Mouse (Mus musculus) CH12.LX (cell line): Measurements from ENCODE around the gene Ift52.

ENCODE experiments used
- CTCF ChIP-seq, 2 experiments: IDR thresholded peaks in 1 of 2; conservative IDR thresholded peaks in 1 of 2; 2 replicates each; pipeline ENCODE4 v1.5.1; 2011 to 2012; ENCODE audit warnings: low read depth in 2 of 2, low read length in 2 of 2, improper control_type of control experiment in 1 of 2, inconsistent platforms in 1 of 2, mild to moderate bottlenecking in 1 of 2, moderate library complexity in 1 of 2
- MAZ ChIP-seq: IDR thresholded peaks from 2 replicates; pipeline ENCODE4 v1.6.1; 2012; ENCODE audit warnings: low read depth, mild to moderate bottlenecking, inconsistent platforms, low read length, improper control_type of control experiment, moderate library complexity
- MYC ChIP-seq: IDR thresholded peaks from 2 replicates; pipeline ENCODE4 v1.6.1; 2011; ENCODE audit warnings: low read depth, mild to moderate bottlenecking, improper control_type of control experiment, low read length
- POLR2A ChIP-seq: IDR thresholded peaks from 2 replicates; pipeline ENCODE4 v1.6.1; 2011; ENCODE audit warnings: low read depth, mild to moderate bottlenecking, improper control_type of control experiment, low read length
- TBP ChIP-seq: conservative IDR thresholded peaks from 2 replicates; pipeline ENCODE4 v1.6.1; 2011; ENCODE audit warnings: low read depth, low read length, improper control_type of control experiment
- TCF12 ChIP-seq: IDR thresholded peaks from 2 replicates; pipeline ENCODE4 v1.6.1; 2014; ENCODE audit warnings: low read depth, mild to moderate bottlenecking, inconsistent platforms, low read length, improper control_type of control experiment
- USF1 ChIP-seq: IDR thresholded peaks from 2 replicates; pipeline ENCODE4 v1.6.1; 2014; ENCODE audit warnings: low read depth, mild to moderate bottlenecking, inconsistent platforms, low read length, improper control_type of control experiment

DNA sequence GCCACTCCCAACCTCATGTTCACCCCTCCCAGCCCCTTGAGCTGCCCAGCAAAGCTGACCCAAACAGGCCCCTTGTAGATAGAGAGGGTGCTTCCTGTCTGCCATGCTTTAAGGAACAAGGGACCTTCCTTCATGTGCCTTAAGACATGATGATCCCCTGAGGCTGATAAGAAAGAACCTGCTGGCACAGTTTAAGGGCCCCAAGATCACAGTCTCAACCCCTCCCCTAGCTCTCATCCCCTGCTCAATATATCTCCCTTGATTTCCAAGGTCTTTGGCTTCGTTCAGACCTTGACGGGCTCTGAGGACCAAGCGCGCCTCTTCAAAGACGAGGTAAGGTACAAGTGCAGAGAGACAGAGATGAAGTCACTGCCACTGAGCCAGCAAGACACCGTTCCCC, 46.3 kb upstream of the Ift52 start:
- TF ChIP-seq CTCF (conservative IDR thresholded peaks at IDR 0.05 in 1 of 2, IDR thresholded peaks at IDR 0.05 in 1 of 2; ENCODE audit: low read depth in 2 of 2, low read length in 2 of 2) (no peak), MYC (no peak), POLR2A (no peak), MAZ (no peak), USF1 (no peak), TCF12 (no peak), TBP (no peak)
